Mouse (Mus musculus): ENCODE measurements at regions not wholly inside any gene's neighbourhood (a gene's known extent, or its start where the extent isn't known, plus 50 kb on each side); places are given as distances from the start of the nearest gene placed in this dataset.
A peak's percentile ranks its signal among the peaks of the same experiment; 100 is the strongest.

DNA sequence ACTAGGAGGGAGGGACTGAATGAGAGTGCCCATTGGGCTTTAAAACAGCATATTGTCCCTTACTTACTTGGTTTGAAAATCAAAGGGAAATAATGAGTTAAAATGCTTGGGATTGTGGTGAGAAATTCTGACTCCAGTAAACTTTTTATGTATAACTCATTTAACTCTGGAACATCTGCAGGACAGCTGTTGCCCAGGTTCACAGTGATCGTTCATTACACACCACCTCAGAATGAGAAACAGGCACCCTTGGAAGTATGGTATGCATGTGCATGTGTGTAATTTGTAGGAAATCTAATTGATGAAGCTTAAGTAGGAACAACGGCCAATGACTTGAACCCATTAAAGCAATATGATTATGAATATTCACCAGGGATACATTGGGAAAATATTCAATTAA is 210.4 kb upstream of the Thbs1 start:
- H3K79me3 ChIP-seq (ENCODE audit: low read depth) = no peaks in the 10 kb centered on the region
- H3K4me3 ChIP-seq (ENCODE audit: insufficient read depth, poor library complexity, severe bottlenecking) = no peak overlapping the region
- no peaks in the 10 kb centered on the region for H3K36me3 ChIP-seq (ENCODE audit: control insufficient read depth, insufficient read depth)
- TF ChIP-seq CTCF (IDR thresholded peaks at IDR 0.05; ENCODE audit: control insufficient read depth, insufficient read depth, insufficient read length) = no peak
- TF ChIP-seq MAX (IDR thresholded peaks at IDR 0.05) = no peak
- TF ChIP-seq MYOG (IDR thresholded peaks at IDR 0.05; ENCODE audit: control insufficient read depth, extremely low read depth, insufficient read length) = no peak
- TF ChIP-seq USF1 (IDR thresholded peaks at IDR 0.05; ENCODE audit: low read depth) = no peak
- no peak for TF ChIP-seq FOSL1 (IDR thresholded peaks at IDR 0.05; ENCODE audit: insufficient read depth, low read length, poor library complexity, severe bottlenecking)
- no peak for TF ChIP-seq MYOD1 (IDR thresholded peaks at IDR 0.05; ENCODE audit: control insufficient read depth, insufficient read length, low read depth)
- no peak for TF ChIP-seq CEBPB (IDR thresholded peaks at IDR 0.05; ENCODE audit: low read depth)
- no peaks in the 10 kb centered on the region for H3K27me3 ChIP-seq (ENCODE audit: control insufficient read depth, insufficient read depth, insufficient read length)
- H3ac ChIP-seq (ENCODE audit: control insufficient read depth, insufficient read length, low read depth) = no peak overlapping the region
- no peaks in the 10 kb centered on the region for H3K79me2 ChIP-seq (ENCODE audit: control insufficient read depth, insufficient read depth)

DNA sequence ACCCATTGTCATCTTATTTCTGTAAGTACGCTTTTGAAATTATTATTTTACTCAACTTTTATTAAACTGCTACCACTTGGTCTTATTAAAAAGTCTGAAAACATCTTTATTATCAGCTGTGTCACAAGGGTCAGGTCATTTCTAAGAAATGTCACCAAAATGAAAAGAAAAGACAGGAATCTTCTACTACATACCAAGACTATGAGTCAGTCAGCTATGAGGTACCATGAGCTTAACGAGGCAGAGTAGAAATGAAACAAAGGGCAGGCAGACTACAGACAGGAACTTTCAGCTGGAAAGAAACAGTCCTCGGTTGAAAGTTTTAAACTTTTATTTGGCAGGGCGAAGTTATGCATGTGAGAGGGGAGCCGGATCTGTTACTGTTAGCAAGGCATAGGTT is 208.8 kb upstream of the Thbs1 start:
- H3K4me3 ChIP-seq (ENCODE audit: insufficient read depth, poor library complexity, severe bottlenecking) = no peak overlapping the region
- H3K79me2 ChIP-seq (ENCODE audit: control insufficient read depth, insufficient read depth) = no peaks in the 10 kb centered on the region
- H3K36me3 ChIP-seq (ENCODE audit: control insufficient read depth, insufficient read depth) = no peaks in the 10 kb centered on the region
- H3K79me3 ChIP-seq (ENCODE audit: low read depth) = no peaks in the 10 kb centered on the region
- TF ChIP-seq FOSL1 (IDR thresholded peaks at IDR 0.05; ENCODE audit: insufficient read depth, low read length, poor library complexity, severe bottlenecking) (peak; percentile 59), CTCF (IDR thresholded peaks at IDR 0.05; ENCODE audit: control insufficient read depth, insufficient read depth, insufficient read length) (no peak)
- no peak overlapping the region for H3ac ChIP-seq (ENCODE audit: control insufficient read depth, insufficient read length, low read depth)
- H3K27me3 ChIP-seq (ENCODE audit: control insufficient read depth, insufficient read depth, insufficient read length) = no peaks in the 10 kb centered on the region

DNA sequence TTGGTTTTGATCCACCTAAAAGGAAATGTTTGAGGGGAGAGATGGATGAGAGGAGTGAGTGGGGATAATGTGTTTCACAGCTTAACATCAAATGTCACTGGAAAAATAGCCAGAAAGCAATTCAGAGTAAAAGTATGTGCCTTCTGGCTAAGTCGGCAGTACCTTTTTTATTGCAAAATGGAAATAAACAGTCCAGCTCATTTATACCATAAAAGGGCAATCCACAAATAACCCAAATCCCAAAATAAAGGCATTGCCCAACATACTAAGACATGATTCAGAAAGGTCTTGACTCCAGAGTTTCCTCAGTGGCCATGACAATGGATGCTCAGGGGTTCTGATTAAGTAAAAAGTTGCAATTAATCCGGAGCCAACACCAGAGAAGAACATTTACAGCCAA is 208.0 kb upstream of the Thbs1 start:
- TF ChIP-seq CEBPB (IDR thresholded peaks at IDR 0.05; ENCODE audit: low read depth) (peak; percentile 93), FOSL1 (IDR thresholded peaks at IDR 0.05; ENCODE audit: insufficient read depth, low read length, poor library complexity, severe bottlenecking) (no peak)
- H3K27me3 ChIP-seq (ENCODE audit: control insufficient read depth, insufficient read depth, insufficient read length) = no peaks in the 10 kb centered on the region

DNA sequence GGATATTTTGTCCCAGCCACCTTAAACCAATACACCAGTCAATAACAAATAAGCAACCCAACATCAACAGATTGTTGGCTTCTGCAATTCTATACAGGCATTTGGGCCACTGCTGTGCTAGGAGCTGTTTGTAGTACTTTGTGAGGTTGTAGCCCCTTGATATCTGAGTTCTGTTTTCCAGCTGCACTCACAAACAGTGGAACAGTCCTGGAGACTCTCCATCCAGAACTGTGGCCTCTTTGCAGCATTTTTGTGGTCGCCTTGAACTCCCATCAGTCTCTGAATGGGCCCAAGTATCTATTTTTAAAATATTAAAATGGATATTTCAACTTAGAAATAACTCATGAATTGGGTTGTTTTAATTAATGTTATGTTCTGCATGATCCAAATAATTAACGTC is 205.2 kb upstream of the Thbs1 start:
- H3K79me3 ChIP-seq (ENCODE audit: low read depth) = no peaks in the 10 kb centered on the region
- no peak overlapping the region for H3K4me3 ChIP-seq (ENCODE audit: insufficient read depth, poor library complexity, severe bottlenecking)
- no peaks in the 10 kb centered on the region for H3K79me2 ChIP-seq (ENCODE audit: control insufficient read depth, insufficient read depth)
- H3K27me3 ChIP-seq (ENCODE audit: control insufficient read depth, insufficient read depth, insufficient read length) = no peaks in the 10 kb centered on the region
- TF ChIP-seq FOSL1 (IDR thresholded peaks at IDR 0.05; ENCODE audit: insufficient read depth, low read length, poor library complexity, severe bottlenecking) (no peak), MYOD1 (IDR thresholded peaks at IDR 0.05; ENCODE audit: control insufficient read depth, insufficient read length, low read depth) (no peak), MYOG (IDR thresholded peaks at IDR 0.05; ENCODE audit: control insufficient read depth, extremely low read depth, insufficient read length) (no peak), MAX (IDR thresholded peaks at IDR 0.05) (no peak), USF1 (IDR thresholded peaks at IDR 0.05; ENCODE audit: low read depth) (no peak), CEBPB (IDR thresholded peaks at IDR 0.05; ENCODE audit: low read depth) (no peak), CTCF (IDR thresholded peaks at IDR 0.05; ENCODE audit: control insufficient read depth, insufficient read depth, insufficient read length) (no peak)
- no peak overlapping the region for H3ac ChIP-seq (ENCODE audit: control insufficient read depth, insufficient read length, low read depth)
- H3K36me3 ChIP-seq (ENCODE audit: control insufficient read depth, insufficient read depth) = no peaks in the 10 kb centered on the region

More for the DNA sequence above, 208.0 kb upstream of the Thbs1 start:
- no peak overlapping the region for H3ac ChIP-seq (ENCODE audit: control insufficient read depth, insufficient read length, low read depth)
- H3K79me2 ChIP-seq (ENCODE audit: control insufficient read depth, insufficient read depth) = no peaks in the 10 kb centered on the region
- H3K36me3 ChIP-seq (ENCODE audit: control insufficient read depth, insufficient read depth) = no peaks in the 10 kb centered on the region
- no peak overlapping the region for H3K4me3 ChIP-seq (ENCODE audit: insufficient read depth, poor library complexity, severe bottlenecking)
- no peaks in the 10 kb centered on the region for H3K79me3 ChIP-seq (ENCODE audit: low read depth)

DNA sequence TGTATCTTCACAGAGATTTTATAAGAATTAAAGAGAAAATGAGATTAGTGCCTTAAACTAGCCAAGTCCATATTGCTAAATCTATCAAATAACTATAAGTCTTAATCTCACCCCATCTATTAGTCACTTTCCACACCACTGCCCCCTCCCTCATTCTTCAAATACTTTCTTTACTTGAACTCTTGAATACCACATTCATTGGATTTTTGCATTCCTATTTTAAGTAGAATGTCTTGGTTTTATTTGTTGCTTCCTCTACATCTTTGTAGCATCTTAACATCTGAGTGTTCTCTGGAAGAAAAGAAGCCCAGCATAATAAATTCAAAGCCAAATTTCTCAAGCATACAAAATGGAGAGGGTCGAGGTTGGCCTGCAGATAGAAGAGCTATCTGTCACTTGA is 200.9 kb upstream of the Thbs1 start:
- H3K79me3 ChIP-seq (ENCODE audit: low read depth) = no peaks in the 10 kb centered on the region
- H3ac ChIP-seq (ENCODE audit: control insufficient read depth, insufficient read length, low read depth) = no peak overlapping the region
- H3K27me3 ChIP-seq (ENCODE audit: control insufficient read depth, insufficient read depth, insufficient read length) = no peaks in the 10 kb centered on the region
- no peaks in the 10 kb centered on the region for H3K79me2 ChIP-seq (ENCODE audit: control insufficient read depth, insufficient read depth)
- no peak overlapping the region for H3K4me3 ChIP-seq (ENCODE audit: insufficient read depth, poor library complexity, severe bottlenecking)
- no peak for TF ChIP-seq MYOG (IDR thresholded peaks at IDR 0.05; ENCODE audit: control insufficient read depth, extremely low read depth, insufficient read length)
- no peak for TF ChIP-seq CTCF (IDR thresholded peaks at IDR 0.05; ENCODE audit: control insufficient read depth, insufficient read depth, insufficient read length)
- TF ChIP-seq FOSL1 (IDR thresholded peaks at IDR 0.05; ENCODE audit: insufficient read depth, low read length, poor library complexity, severe bottlenecking) = no peak
- no peak for TF ChIP-seq MYOD1 (IDR thresholded peaks at IDR 0.05; ENCODE audit: control insufficient read depth, insufficient read length, low read depth)
- TF ChIP-seq USF1 (IDR thresholded peaks at IDR 0.05; ENCODE audit: low read depth) = no peak
- TF ChIP-seq CEBPB (IDR thresholded peaks at IDR 0.05; ENCODE audit: low read depth) = no peak
- no peaks in the 10 kb centered on the region for H3K36me3 ChIP-seq (ENCODE audit: control insufficient read depth, insufficient read depth)

DNA sequence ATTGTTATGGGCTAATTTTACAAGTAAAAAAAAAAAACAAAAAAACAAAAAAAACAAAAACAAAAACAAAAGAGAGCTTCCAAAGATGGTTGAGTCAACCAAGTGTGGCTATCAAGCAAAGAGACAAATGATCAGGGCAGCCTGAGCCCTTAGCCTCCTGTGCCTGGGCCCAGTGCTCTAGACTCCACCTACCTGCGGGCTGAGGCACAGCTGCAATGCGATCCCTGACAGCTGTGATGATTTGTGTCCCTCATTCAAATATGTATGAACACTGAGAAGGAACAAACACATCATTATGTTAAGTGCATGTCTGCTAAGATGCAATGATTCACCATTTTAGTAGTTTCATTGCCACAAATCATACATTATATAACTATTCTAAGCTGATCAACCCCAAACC is 199.0 kb upstream of the Thbs1 start:
- no peak overlapping the region for H3K4me3 ChIP-seq (ENCODE audit: insufficient read depth, poor library complexity, severe bottlenecking)
- H3K27me3 ChIP-seq (ENCODE audit: control insufficient read depth, insufficient read depth, insufficient read length) = no peaks in the 10 kb centered on the region
- H3K79me2 ChIP-seq (ENCODE audit: control insufficient read depth, insufficient read depth) = no peaks in the 10 kb centered on the region
- peak; percentile 84 for TF ChIP-seq MYOD1 (IDR thresholded peaks at IDR 0.05; ENCODE audit: control insufficient read depth, insufficient read length, low read depth)
- TF ChIP-seq FOSL1 (IDR thresholded peaks at IDR 0.05; ENCODE audit: insufficient read depth, low read length, poor library complexity, severe bottlenecking) = peak; percentile 24
- TF ChIP-seq CEBPB (IDR thresholded peaks at IDR 0.05; ENCODE audit: low read depth) = no peak
- no peak for TF ChIP-seq CTCF (IDR thresholded peaks at IDR 0.05; ENCODE audit: control insufficient read depth, insufficient read depth, insufficient read length)
- no peaks in the 10 kb centered on the region for H3K36me3 ChIP-seq (ENCODE audit: control insufficient read depth, insufficient read depth)
- no peaks in the 10 kb centered on the region for H3K79me3 ChIP-seq (ENCODE audit: low read depth)
- no peak overlapping the region for H3ac ChIP-seq (ENCODE audit: control insufficient read depth, insufficient read length, low read depth)

All from C2C12 (cell line).